Mouse (Mus musculus): ENCODE results near the gene Trmt1. TPM values are rescaled to one million over a fixed set of nuclear protein-coding genes. Genes with fewer than 3 reads are reported as not detected.
"Not testable (repeated sequence)": the region's sequence is repeated elsewhere in the genome, so short reads cannot be mapped to it uniquely, and the experiment has no call there.

Trmt1 gene
- total RNA-seq, 2 experiments from 2014 or later = 99.8 to 105 TPM

DNA sequence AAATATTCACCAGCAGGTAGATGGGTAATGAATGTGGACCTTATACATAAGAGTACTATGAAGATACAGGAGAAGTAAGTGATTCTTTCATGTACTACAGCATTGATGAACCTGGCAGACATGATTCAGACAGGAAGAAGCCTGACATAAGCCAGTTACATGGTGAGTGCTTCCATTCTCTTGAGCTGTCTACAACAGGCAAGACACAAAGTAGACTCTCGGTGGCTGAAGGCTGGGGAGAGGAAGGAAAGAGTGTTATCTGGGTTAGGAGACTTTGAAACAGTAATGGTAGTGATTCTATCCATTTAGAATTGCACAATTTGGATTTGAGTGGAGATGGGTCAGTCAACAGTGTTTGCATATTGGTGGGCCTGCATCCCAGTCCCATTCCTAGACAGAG lies 27.2 kb upstream of the Trmt1 start:
- no peak for DNase-seq (ENCODE audit: low spot score in 2 of 2)

DNA sequence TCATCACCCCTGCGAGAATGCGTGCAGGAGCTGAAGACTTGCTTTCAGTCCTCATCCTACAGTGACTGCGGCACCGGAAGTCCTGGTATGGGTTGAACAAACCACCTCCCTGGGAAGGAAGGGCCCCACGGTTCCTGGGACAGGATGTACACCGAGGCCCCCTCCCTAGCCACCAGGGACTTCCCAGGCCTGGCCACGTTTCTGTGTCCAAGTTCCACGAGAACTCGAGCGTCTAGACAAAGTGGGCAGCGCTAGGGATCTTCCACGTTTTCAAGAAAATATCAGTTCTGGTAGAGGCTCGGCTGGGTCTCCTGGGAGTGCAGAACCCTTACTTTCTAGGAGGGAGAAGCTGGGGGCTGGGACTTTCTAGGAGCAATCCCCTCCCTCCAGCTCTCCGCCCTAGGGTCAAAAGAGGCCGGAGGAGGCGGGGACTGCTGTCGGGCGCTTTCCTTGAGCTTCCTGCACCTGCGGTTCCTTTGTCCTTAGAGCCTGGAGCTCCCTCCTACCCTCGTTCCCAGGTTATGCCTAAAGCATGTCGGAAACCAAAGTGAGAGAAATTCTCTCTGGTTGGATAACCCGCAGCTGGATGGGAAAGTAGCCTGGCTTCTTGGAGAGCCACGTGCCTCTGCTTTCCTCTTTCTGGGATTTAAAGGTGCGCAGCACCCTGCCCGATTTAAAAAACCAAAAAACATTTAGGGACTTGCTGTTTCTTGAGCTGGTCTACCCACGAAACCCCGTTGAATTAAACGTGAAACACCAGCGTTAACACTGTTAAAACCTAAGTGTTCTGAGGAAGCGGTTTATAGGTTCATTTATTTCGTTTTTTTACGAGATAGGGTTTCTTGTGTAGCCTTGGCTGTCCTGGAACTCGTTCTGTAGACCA lies 25.9 kb upstream of the Trmt1 start:
- DNase-seq (ENCODE audit: low spot score in 2 of 2) = peak in 1 of 2 experiments; percentile 20

DNA sequence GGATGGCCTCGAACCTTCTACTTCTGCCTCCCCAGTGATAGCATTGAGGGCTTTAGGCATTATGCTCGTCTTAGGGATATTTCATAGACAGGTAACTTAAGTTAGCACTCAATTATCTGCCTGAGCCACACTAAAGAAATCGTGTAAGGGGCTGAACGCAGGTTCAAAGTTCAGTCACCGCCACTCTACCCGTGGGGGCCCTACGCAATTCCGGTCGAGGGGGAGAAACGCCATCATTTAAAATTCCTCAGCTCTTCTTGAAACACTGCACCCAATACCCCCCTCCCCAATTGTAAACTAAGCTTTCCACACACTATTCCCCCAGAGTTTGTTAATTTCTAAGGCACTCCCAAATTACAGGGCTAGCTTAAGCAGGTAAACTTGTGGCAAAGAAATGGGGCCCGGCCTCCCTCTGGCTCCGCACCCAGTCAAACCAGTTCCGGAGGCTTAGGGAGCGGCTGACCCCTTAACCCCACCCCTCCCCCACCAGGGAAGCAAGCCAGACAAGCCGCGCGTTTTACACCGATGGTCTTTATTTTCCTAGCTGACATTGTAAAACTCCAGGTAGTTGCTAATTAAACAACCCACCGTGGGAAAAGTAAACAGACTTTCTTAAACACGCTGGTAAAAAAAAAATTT lies 25.2 kb upstream of the Trmt1 start:
- DNase-seq (ENCODE audit: low spot score in 2 of 2) = no peak

DNA sequence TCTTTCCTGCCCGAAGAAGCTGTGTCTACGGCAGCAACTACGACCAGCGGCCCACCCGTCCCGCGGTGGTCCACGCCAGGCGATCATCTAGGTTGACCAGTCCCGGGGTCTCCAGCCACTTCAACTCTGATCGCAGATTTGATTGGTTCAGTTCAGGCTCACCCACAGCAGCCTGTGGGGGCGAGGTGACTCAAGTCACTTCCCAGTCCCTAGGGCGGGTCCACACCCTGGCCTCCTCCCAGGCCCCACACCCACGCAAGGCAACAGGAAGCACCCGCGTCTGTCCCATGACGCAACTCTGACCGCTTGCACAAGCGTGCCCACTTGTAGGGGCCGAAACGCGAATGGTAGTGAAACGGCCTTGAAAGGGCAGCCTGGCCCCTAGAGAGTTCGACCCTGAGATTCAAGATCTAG lies 24.6 kb upstream of the Trmt1 start:
- DNase-seq (ENCODE audit: low spot score in 2 of 2) = peak; percentile 43 to 58

DNA sequence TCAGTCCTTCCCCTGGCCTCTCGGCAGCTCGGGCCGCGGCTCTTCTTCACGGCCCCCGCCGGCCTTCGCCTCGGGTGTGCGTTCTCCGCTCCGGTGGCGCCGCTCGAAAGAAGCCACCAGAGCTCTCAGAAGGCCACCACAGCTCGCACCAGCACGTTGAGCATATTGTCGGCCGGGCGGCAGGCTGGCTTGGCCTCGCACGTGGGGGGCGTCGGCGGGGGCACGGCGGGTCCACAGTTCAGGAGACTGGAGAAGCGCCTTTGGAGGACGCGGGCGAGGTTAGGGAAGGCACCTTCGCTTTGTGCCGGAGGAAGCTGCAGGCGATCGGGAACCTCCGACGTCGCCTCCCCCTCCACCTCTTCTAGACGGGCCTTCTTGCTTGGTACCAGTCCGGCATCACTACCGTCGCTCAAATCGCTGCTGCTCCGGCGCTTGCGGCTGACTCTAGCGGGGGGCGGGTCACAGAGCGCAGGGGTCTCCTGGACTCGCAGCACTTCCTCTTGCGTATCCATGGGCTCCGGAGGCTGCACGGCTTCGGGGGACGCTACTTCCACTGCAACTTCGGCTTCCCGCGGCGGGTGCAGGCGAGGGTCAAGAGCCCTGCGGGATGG lies 24.0 kb upstream of the Trmt1 start:
- peak; percentile 61 to 67 for DNase-seq (ENCODE audit: low spot score in 2 of 2)

DNA sequence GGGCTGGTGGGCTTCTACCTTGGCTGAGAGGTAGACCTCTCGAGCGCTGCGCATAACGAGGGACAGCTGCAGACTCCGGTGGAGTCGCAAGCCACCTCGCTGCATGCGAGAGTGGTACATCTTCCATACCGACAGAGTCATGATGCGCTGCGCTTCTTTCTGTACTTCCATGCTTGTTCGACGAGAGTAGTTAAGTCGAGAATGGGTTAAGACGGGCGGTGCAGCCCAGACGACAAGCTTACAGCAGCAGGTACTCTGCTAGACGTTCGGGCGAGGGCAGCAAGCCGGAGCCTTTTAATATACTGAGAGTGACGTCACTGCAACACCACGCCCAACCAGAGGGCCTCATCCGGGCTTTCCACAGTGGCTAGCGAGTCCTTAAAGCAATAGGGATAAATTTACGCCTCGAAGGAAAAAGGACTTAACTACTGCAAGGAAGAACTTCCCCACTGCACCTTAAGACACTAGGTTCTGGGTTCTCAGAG lies 23.5 kb upstream of the Trmt1 start, which contains the start of gene Ier2:
Gene Ier2 (minus strand): TSS at position 272 of the 485 bp plus-strand sequence.
- peak; percentile 90 to 93 for DNase-seq (ENCODE audit: low spot score in 2 of 2)

DNA sequence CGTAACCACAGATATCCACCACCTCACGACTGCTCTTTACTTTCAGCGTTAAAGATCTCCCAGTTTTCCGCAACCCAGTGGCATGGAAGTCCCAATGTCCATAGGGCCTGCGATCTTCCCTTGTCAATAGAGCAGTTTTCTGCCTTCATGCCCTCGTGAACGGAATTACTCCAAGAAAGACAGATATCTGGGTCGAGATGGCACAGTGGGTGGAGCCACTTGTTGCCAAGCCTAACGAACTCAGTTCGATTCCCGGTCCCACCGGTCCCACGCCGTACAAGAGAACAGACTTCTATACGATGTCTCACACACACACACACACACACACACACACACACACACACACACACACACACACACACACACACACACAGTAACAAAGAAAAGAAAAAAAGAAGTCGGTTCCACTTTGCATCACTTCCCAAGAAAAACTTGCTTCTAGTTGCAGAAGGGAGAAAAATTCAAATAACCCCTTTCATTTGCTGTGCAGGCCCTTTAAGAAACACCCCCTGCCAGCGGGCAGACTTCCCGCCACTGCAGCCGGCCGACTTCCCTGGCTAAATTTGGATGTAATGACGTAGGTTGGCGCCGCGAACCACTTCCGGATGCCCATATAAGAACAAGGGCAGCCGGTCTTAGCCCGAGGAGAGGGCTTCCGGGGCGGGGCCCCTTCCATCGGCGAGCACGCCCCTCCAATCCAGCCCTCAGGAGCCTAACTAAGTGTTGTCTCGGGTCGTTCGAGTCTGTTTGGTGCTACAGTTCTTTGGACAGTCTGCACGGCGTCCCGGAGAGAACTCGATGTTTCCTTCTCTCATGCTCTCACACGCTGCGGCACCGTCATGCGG lies 22.4 kb upstream of the Trmt1 start:
- peak; percentile 97 to 98 for DNase-seq (ENCODE audit: low spot score in 2 of 2)

DNA sequence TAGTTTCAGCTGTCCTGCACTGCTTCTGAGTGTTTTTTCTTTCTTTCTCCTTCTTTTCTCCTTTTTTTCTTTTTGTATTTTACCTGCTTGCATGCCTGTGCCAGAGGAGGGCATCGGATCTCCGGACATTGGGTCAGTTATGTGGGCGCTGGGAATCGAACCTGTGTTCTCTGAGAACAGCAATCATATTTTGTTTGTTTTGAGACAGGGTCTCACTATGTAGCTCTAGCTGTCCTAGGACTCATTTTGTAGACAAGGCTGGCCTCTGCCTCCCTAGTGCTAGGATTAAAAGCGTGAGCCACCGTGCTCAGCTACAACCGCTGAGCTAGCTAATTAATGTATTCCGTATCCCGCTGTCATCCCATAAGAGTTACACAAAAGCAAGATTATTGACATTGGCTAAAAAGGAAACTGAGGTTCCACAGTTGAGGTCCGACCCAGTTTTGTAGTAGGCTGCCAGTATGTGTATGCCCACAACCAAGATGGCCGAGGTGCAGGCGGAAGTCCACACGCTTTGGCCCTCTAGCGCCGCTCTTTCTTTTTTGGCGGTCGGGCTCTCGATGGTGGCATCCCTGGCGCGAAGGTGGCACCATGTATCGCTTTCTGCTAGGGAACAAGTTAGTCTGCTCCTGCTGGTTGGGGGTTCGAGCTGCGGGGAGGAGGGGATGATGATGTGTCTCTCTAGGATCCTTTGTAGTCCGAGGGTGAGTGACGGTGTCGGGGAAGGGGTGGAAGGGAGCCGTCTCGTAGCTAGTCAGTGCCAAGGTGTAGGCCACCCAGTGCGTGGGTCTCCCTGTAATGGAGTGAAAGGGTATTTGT lies 21.3 kb upstream of the Trmt1 start:
- DNase-seq (ENCODE audit: low spot score in 2 of 2) = peak; percentile 78 to 83

DNA sequence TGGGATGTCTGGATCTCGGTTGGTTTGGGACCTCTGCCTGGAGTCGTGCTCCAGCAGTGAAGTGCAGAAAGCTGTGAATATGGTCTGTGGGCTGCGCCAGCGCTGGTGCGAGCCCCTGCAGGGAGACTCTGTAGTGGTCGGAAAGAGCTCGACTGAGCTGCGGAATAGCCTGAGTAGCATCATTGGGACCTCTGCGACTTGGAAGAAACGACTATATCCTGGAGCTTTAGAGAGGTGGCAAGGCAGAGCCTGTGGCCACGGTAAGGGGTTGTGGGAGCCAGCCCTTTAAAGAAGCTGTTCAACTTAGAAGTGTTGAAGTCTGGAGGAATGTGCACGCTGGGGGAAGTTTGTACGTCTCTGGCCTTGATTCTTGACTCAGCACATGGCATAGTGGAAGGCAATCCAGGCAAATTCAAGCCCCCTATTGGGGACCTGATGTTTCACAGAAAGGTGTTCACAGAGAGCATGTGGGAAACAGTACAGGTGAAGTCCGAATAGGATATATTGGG lies 20.7 kb upstream of the Trmt1 start:
- DNase-seq (ENCODE audit: low spot score in 2 of 2) = no peak

DNA sequence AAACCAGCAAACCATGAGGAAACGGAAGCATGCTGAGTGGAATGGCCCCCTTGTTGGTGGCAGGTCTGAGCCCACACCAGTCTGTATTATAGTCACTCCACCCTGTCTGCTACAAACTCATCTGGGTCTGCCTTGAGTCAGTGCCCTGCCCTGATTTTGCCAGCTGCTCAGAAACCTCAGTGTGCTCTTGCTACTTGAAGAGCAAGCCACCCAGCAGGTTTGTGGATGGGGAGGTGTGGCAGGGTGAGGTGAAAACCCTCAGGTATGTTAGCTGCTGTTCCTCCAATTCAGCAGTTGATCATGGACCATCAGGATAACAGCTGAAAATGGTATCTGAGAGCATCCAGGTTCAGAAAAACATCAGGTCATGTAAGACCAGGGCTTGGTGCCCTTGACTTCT lies 18.0 kb upstream of the Trmt1 start:
- no peak for DNase-seq (ENCODE audit: low spot score in 2 of 2)

DNA sequence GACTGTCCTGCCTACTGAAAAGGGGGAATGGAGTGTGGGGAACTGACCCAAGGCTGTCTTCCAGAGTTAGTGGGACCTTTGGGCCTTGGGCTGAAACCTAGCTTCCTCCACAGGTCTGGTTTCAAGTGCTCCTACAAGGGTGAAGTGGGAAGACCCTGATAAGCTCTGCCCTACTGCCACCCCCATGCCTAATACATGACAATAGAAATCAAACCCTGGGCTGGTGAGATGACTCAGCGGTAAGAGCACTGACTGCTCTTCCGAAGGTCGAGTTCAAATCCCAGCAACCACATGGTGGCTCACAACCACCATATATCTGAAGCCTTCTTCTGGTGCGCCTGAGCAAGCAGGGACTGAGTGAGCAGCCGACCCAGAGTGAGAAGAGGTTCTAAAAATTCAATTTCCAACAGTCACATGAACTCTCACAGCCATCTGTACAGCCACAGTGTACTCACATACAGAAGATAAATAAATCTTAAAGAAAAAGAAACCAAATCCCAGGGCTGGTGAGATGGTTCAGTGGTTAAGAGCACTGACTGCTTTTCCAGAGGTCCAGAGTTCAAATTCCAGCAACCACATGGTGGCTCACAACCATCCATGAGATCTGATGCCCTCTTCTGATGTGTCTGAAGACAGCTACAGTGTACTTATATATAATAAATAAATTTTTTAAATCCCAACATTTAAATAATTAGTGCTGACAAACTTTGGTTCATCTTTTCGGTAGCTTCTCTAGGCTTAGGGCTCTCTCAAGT lies 17.2 kb upstream of the Trmt1 start:
- DNase-seq (ENCODE audit: low spot score in 2 of 2) = no peak

DNA sequence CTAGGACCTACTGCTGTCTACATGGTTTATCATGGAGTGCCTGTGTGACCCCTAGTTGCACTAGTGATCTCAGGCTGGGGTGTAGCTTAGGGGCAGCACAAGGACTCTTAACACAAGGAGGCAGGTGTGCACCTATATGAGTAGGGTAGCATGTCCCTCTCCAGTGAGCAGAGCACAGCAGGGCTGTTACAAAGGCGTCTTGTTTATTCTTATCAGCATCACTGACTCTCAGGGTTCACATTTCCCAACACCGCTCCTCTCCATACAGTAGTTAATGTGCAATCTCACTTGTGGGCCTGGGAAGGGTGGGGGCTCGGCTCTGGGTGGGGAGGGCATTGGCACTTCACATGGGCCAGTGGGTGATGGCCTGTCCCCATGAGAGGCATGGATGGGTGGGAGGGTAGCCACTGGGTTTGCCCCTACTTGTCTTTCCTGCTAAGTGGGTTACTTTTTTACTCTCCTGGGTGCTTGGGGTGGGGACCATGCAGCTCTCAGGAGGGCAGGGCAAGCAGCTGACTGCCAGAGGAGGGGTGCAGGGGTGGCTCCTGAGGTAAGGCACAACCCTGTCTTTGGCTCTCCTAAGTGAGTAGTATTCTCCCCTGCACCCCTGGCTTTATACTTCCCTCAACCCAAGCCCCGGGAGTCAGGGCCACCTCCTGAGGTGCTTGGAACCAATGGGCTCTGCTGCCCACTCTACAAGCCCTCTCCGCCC lies 15.7 kb upstream of the Trmt1 start:
- DNase-seq (ENCODE audit: low spot score in 2 of 2) = not testable (repeated sequence)

DNA sequence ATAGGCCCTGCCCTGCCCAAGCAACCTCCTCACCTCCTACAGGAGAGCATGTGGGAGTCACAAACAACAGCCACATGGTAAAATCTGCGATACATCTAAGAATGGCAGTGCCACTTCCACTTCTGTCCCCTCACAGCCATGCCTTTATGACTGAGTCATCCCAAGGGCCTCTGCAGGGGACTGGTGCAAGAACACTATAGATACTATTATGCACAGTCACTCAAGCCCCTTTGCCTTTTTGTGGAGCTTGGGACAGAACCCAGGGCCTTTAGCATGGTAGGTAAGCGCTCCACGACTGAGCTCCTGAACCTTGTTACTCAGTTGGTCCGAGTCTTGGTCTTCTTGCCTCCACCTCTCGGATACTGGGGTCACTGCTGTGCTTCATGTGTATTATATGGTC lies 8.8 kb upstream of the Trmt1 start:
- no peak for DNase-seq (ENCODE audit: low spot score in 2 of 2)

DNA sequence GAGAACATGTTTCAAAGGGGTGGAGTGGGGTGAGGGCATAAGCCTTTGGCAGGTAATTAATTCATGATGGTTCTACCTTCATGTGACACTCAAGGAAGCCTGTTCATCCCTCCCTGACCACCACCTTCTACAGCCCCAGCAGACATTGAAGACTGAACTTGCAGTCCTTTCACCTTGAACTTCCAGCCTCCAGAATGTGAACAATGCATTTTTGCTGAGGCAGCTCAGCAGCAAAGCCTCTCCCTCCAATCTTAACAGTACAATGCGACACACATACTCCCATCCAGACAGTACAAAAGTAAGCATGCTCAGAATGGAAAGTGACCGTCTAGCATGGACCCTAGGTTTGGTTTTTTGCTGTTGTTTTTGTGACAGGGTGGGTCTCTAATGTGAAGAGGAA lies 4.6 kb upstream of the Trmt1 start:
- no peak for DNase-seq (ENCODE audit: low spot score in 2 of 2)

DNA sequence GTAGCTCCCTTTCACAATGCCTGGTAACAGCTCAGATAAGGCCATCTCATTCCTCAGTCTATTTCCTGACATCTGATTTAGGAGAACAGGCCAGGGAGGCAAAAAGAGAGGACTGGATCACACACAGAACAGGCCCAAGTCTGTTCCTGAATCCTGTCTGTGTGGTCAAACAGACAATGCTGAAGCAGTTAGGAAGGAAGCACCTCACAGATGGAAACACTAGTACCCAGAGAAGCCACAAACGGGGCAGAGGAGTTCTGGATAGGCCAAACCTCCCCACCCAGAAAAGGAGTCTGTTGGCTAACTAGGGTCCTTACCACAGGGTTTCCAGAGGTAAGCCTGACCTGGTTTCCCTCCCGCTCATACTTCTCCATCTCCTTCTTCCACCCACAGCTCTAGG lies 3.9 kb upstream of the Trmt1 start:
- DNase-seq (ENCODE audit: low spot score in 2 of 2) = no peak

DNA sequence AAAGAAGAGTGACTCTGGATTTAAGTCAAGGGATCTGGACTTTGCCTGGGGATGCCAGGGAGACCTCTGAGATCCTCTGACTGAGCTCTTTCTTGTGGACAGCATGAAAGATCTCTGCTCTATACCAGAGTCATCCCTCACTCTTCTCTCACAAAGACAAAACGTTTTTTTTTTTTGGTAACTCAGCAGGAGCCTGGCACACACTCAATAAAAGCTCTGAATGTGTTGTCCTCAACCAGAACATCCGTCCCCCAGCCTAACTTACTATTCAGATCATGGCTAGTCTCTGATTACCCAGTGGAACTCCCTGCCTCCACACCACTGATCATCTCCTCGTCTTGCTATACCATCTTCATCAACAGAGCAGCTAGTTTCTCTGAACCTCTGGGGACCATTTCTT lies 1.6 kb upstream of the Trmt1 start:
- no peak for DNase-seq (ENCODE audit: low spot score in 2 of 2)

DNA sequence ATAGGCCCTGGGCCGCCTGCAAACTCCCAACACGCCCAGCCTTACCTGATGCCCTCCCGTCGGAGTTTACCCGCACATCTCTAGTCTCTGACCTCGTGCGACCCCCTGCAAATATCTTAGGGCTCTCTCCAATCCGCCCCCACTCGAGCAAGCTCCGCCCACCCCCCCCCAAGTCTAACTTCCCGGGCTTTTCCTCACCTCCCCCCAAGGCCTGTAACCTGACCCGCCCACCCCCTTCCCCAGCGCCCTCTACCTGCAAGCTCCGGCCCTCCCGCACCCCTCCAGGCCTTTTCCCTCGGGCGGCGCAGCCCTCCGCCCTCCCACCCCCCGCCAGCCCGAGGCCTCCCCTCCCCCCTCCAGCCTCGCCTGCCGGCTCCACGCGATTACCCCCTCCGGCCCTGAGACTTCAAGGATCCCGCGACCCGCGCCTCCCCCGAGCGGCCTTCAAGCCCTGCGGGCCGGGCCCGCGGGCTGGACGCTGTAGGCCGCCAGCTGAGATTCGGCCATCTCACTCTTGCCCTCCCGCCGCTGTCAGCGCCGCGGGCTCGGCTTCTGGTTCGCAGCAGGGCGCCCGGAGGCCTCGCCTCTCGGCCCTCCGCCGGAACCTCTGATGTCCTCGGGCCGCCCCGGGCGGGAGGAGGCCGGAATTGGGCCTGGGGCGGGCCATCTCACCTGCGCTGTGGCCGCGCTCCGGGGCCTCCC lies 1.0 kb downstream of the Trmt1 start:
- no peak for DNase-seq (ENCODE audit: low spot score in 2 of 2)

DNA sequence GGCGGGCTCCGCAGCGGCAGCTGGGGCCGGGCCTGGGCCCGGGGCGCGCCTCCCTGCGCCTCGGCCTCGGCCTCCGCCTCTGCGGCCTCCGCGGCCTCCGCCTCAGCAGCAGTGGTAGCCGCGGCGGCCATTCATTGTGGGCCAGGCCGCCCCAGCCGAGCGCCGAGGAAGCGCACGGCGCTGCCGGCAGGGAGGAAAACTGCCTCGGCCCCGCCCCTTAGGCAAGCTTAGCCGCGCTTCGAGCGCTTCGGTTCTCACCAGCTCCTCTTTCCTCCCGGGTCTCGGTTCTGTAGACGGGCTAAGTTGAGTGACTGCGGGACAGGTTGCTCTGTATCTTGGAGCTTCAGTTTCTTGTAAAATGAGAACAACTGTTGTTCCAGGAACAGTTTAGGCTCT lies 1.6 kb downstream of the Trmt1 start, which contains the start of gene Nacc1:
Gene Nacc1 (minus strand): TSS at position 158 of the 396 bp plus-strand sequence.
- DNase-seq (ENCODE audit: low spot score in 2 of 2) = peak; percentile 83 to 89
